Mouse (Mus musculus) testis, adult 2 months (tissue): Measurements from ENCODE around the gene Foxo1.

Source experiments
- CTCF ChIP-seq: fragments of 200-500 bp; IDR thresholded peaks from 2 replicates; pipeline ENCODE4 v1.5.1; 2012; ENCODE audit warnings: low read depth, mild to moderate bottlenecking, inconsistent platforms, low read length, moderate library complexity; ENCODE audit not compliant: control insufficient read depth, insufficient read depth, insufficient replicate concordance
- POLR2A ChIP-seq: fragments of 200-500 bp; IDR thresholded peaks from 2 replicates; pipeline ENCODE4 v1.6.1; 2012; ENCODE audit warnings: low read depth, mild to moderate bottlenecking, inconsistent platforms, low read length, moderate library complexity; ENCODE audit not compliant: control insufficient read depth

DNA sequence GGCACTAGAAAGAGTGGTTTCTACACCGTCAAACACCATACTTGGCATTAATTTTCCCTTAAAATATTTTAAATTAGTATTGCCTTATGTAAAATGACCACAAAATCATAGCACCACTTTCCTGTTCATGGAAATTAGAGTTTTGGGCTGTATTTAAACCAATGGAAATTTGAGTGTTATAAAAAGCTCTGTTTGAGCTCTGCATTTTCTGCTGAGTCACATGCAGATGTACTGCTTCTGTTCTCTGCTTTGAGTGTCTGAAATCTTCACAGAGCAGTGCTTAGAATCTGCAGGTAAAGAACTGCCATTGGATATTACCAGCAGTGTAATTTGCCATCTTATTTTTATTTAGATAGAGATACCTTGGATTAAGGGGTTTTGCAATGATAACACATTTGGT lies 27.6 kb downstream of the Foxo1 start:
- TF ChIP-seq CTCF = no peak
- no peak for TF ChIP-seq POLR2A
